Mouse (Mus musculus): ENCODE measurements around the gene Hdac9.
A peak's percentile ranks its signal among the peaks of the same experiment; 100 is the strongest.
"Not testable (repeated sequence)": the region's sequence is repeated elsewhere in the genome, so short reads cannot be mapped to it uniquely, and the experiment has no call there.

Gene Hdac9

GRCm38 (mm10) chr12:34481702-34482101 is 435.2 kb downstream of the Hdac9 start:
- DNase-seq = no peak

GRCm38 (mm10) chr12:34472949-34473651 is 443.8 kb downstream of the Hdac9 start:
- no peak for DNase-seq

GRCm38 (mm10) chr12:34472542-34472941 is 444.4 kb downstream of the Hdac9 start:
- no peak for DNase-seq

GRCm38 (mm10) chr12:34461728-34462127 is 455.2 kb downstream of the Hdac9 start:
- DNase-seq = peak; percentile 47 to 72

- no peak for DNase-seq
Measured at GRCm38 (mm10) chr12:34452643-34453042, 464.3 kb downstream of the Hdac9 start.

GRCm38 (mm10) chr12:34451198-34451597 is 465.7 kb downstream of the Hdac9 start:
- peak; percentile 42 to 44 for DNase-seq

GRCm38 (mm10) chr12:34444724-34445123 is 472.2 kb downstream of the Hdac9 start:
- DNase-seq = not testable (repeated sequence)

- DNase-seq = no peak
Measured at GRCm38 (mm10) chr12:34440930-34441329, 476.0 kb downstream of the Hdac9 start.

DNA sequence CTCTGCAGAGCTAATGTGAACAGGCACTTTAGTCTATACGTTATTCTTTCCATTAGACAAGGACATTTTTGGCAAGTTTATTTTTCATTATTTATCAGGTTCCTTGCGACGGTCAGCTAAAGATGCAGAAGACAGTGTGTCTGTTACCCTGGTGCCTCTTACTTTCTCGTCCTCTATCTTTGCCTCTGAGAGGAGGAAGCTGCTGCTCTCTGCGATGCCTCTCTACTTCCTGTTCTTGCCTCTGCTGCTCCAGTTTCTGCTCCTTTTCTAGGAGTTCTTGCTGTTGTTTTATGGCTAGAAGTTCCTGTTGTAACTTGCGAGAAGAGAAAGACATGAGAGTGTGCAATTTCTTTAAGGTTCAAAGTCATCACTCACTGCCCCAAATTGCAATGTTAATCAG is 484.0 kb downstream of the Hdac9 start:
- no peak for DNase-seq

DNA sequence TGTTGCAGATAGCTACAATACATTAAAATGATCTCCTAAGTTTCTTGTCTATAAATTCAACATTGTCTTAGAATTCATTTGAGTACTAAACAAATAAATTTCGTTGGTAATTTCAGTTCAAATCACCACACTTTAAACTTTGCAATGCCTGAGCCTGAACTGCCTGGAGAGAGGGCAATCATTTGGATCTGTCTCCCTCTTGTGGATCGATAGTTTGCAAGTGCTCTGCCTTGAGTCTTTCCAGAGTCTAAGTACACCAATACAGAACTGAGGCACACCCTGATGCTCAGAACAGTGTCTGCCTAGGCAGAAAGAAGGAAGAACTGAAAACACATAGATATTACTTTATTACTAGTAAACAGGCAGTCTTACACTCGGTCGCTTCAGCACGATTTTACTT is 484.4 kb downstream of the Hdac9 start:
- DNase-seq = peak; percentile 18 to 21

DNA sequence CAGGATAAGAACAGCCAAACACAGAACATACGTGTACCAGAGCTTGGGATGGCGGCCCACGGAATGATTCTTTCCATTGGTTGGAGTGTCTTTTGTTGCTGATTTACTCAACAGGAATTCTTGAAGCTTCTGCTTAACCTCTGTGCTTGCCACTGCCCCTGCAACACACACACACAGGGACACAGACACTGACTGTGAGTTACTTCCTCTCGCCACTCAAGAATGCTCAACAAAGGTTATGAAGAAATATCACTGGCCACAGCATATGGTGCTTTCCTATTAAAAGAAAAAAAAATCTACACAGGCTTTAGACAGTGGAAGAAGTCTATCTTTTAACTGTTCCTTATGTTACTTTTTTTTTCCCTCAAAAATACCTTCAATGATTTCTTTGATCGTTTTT is 485.1 kb downstream of the Hdac9 start:
- DNase-seq = no peak

DNA sequence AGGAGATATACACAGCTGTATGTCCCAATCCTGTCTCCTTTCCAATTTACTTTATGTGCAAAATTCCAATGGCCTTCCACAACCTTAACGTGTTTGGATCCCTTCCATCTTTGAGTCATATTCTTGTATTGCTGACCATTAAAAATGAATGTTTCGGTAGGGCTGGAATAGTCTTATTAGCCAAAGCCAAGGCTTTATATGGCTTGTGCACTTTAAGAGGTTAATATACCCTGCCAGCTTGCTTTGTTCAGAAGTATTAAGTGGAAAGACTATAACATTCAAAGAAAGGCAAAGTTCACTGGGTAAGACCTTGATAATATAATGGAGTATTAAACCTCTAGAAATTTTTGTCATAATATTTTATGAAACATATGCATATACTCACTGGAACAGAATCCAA is 491.4 kb downstream of the Hdac9 start:
- no peak for DNase-seq

DNA sequence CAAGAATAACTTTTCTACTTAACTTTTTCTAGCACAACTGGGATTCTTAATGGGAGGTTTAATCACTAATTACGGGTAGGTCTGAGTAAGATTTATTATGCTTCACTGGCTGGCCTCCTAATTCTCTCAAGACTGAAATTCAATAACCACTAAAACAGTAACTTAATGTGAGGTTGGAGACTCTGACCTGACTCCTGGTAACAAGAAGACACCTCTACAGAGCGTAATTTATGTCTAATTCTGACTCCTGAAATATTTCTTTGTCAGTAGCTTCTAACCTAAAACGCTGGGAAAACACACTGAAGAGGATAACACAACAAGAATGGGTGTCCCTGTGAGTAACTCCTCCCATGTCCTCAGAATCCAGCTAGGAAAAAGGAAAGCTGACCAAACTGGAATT is 508.8 kb downstream of the Hdac9 start:
- no peak for DNase-seq

DNA sequence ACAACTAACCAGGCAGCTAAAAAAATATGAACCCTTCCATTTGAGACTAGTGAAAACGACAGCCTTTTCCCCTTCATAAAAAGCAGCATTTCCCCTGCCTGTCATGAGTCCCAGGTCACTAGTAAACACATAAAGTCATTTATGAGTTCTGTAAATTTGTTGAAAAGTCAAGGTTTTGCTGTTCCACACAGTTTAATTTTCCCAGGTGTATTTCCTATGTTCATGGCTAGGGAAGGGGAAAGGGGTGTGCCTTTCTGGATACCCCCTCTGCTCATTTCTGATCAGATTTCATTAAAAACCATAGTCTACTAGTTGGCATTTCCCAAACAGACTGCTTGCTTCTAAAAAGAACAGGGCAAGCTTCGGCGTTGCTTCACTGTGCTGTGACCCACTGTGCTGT is 509.8 kb downstream of the Hdac9 start:
- no peak for DNase-seq

GRCm38 (mm10) chr12:34402065-34402464 is 514.8 kb downstream of the Hdac9 start:
- DNase-seq = no peak

DNA sequence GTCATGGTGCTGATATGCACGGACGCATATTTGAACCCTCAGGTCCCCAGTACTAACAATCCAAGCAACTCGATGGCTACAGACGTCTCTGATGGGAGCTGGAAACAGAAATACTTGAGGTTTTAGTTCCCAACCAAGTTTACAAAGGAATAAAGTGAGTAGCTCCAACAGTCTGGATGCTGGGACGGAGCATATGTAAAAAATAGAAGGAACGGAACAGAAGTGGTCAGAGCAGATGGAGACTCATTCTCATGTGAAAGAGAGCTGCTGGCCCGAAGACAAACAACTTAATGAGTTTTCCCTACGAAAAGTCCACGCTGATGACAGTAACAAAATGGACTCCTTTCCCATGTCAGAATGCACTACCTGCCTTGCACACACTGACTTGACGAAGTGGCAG is 518.3 kb downstream of the Hdac9 start:
- DNase-seq = no peak

- no peak for DNase-seq
Measured at GRCm38 (mm10) chr12:34394342-34394741, 522.6 kb downstream of the Hdac9 start.

DNA sequence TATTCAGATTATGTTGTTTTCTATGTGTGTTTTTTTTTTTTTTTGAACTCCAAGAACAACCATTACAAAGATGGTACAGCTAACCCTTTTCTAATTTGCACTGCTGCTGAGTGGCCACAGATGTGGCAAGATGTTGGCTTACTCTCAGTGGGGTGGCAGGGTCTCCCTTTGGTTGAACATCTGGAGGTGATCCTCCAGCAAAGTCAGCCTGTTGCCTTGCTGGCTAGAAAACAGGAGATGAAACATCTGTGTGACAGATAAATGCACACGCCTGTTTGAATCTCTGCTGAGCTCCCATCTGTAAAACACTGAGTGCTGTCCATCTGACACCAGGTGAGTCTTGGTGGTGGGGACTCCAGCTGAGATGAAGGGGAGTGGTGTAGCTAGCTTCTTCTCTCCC is 537.2 kb downstream of the Hdac9 start:
- DNase-seq = no peak

DNA sequence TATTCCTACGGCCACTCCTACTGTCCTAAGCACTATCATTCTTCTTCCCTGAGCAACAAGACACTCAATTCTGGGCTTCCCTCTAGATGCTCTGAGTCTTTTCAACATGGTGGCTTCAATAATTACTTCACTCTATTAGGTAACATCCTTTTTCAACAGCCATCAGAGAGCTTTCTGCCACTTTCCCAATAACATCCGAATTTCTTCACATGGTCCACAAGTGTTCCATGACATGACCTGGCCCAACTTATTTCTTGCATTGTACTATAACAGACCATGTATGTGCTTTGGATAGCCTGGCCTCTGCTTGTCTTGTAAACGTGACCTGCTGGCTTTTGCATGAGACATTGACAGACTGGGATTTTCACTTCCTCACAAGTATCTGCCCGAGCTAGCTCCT is 538.3 kb downstream of the Hdac9 start:
- DNase-seq = no peak

GRCm38 (mm10) chr12:34351906-34352305 is 565.0 kb downstream of the Hdac9 start:
- DNase-seq = no peak

DNA sequence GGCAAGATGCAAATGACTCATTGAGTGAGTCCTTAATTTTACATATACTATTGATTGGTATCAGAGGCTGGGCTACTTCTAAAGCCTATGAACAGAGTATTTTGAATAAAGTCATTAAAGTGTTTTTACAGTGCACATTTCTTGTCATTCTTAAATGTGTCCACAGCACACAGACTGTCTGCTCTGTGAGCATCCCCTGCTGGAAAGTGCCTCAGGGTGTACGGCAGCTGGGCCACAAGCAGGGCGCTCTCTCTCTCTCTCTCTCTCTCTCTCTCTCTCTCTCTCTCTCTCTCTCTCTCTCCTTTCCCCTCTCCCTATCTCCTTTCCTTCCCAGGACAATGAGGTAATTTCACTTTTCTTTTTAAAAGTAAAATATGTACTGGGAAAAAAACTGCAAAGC is 569.4 kb downstream of the Hdac9 start:
- no peak for DNase-seq

DNA sequence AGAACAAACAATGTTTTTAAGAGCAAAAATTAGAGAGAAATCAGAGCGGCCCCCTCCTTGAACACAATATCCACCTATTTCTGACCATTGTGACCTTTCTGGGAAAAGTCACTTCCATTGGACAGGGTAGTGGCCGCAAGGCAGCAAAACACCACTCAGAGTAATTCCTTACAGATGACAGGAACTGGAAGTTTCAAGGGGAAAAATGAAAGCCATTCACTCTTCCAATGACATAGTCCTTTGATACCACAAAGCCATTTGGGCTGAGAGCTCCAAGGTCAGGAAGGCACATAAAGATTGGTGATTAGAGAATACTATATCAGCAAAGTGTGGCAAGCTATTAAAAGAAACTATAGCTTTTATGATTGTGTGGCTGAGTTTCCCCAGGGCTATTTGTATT is 574.1 kb downstream of the Hdac9 start:
- DNase-seq = no peak

DNA sequence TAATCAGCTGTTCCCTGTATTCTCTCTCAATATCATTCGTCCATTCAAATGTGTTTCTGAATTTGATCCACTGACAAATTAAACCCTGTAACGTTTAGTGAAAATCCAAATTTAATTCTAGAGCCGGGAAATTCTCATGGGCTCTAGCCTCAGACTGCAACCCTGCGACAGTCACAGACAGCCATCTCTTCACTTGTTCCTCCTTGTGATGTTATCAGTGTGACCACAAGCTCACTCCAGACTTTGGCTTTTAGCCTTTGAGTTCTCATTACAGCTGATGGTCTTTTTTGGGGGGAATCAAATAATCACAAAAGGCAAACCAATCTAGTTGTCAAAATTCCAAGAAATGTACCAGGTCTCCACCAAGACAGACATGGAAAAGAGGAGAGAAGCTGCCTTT is 578.0 kb downstream of the Hdac9 start:
- DNase-seq = no peak

DNA sequence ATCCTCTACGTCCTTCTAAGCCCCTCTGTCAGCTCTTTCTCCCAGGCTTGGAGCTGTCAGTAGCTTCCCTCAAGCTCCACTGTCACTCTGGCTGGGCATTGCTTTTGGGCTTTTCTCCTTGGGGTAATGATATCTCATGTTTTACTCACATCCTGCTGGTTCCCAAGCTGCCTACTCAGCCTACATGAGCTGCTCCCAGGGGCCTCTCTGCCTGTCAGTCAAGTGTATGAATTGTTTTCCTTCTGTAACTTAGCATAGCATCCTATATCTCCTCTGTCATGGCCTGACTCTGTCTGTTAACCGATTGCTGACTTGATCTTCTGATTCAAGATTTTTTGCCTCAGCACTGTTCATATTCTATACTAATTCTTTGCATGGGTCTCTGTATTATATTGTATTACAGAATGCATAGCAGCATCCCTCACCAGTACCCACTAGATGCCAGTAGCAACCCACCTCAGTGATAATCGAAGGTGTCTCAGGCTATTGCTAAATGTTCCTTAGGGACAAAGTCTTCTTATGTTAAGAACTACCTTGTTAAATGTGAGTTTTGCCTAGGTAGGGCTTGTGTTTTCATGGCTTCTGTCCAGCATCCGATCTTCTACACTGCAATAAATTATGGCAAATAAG is 582.3 kb downstream of the Hdac9 start:
- no peak for DNase-seq

- DNase-seq = no peak
Measured at GRCm38 (mm10) chr12:34332884-34333283, 584.0 kb downstream of the Hdac9 start.

Measured in cerebellum, postnatal 14 days (tissue).